Mouse (Mus musculus) embryonic facial prominence, embryonic 12.5 days (tissue): ENCODE measurements around the gene Tssk1. TPM values are rescaled to one million over a fixed set of nuclear protein-coding genes. Genes with fewer than 3 reads are reported as not detected.

Experiments used
- ATAC-seq: fragments of 200-750 bp; cut with Nextera tagmentation; 2 replicates; pipeline ENCODE4 v1.8.0; 2017; ENCODE audit not compliant: insufficient number of reproducible peaks, insufficient read depth, low FRiP score, low TSS enrichment
- H3K27ac ChIP-seq: fragments of 300-500 bp; sonication (generic); 2 replicates; pipeline ENCODE4 v1.5.1; 2016; ENCODE audit warnings: mild to moderate bottlenecking
- H3K27me3 ChIP-seq: fragments of 300-500 bp; sonication (generic); 2 replicates; pipeline ENCODE4 v1.6.1; 2016; ENCODE audit warnings: mild to moderate bottlenecking, moderate library complexity
- H3K36me3 ChIP-seq: fragments of 300-500 bp; sonication (generic); 2 replicates; pipeline ENCODE4 v1.6.1; 2016; ENCODE audit warnings: mild to moderate bottlenecking
- H3K4me1 ChIP-seq: fragments of 300-500 bp; sonication (generic); 2 replicates; pipeline ENCODE4 v1.6.1; 2016
- H3K4me2 ChIP-seq: fragments of 300-500 bp; sonication (generic); replicated peaks from 2 replicates; pipeline ENCODE4 v1.6.1; 2016; ENCODE audit warnings: mild to moderate bottlenecking, moderate library complexity
- H3K4me3 ChIP-seq: fragments of 300-500 bp; sonication (generic); 2 replicates; pipeline ENCODE4 v1.5.1; 2016; ENCODE audit warnings: mild to moderate bottlenecking
- H3K9ac ChIP-seq: fragments of 300-500 bp; sonication (generic); 2 replicates; pipeline ENCODE4 v1.6.1; 2016; ENCODE audit warnings: mild to moderate bottlenecking, moderate library complexity
- H3K9me3 ChIP-seq: fragments of 300-500 bp; sonication (generic); 2 replicates; pipeline ENCODE4 v1.6.1; 2016; ENCODE audit warnings: mild to moderate bottlenecking, moderate library complexity
- WGBS: fragments of 180-500 bp; shearing (Covaris S2); methylation state at CpG from one replicate; pipeline ENCODE4 v1.1.7; 2016; 5-methylcytosine and 5-hydroxymethylcytosine counted together
- polyA plus RNA-seq: library from polyadenylated mRNA; unstranded; fragments of >200 nt; fragmentation: Nextera tagmentation; extraction: Ambion mirVana; gene quantifications from 2 replicates; pipeline ENCODE4 v1.2.1, GENCODE M21; 2016

Gene Tssk1
- polyA plus RNA-seq, 1 experiment from 2014 or later = 0.06 TPM

DNA sequence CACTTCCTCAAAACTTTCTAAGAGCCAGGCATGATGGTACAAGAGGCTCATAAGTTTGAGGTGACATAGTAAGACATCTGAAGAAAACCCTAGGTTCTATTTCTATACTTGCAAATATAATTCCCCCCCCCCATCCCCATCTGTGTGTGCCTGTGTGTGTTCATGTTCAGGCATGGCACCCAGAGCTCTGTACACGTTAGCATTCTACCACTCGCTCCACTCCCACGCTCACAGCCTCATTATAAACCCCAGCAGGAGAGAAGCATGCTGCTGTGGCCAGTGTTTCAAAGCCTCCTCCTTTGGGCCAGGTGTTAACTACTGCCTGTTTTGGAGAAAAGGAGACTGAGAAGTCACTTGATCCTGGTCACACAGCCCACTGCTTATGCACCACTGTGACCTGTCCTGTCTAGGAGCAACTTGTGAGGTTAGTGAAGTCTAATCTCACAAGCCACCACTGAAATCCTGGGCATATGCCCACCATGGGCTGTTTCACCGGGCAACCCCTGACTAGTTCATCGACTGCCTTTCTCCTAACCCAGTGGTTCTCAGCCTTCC, 38.0 kb downstream of the Tssk1 start:
- Histone ChIP-seq H3K27me3 (peaks cover 7% of the 10 kb centered on the region), H3K4me3 (no peak overlapping the region), H3K9me3 (no peaks in the 10 kb centered on the region), H3K36me3 (no peaks in the 10 kb centered on the region), H3K4me1 (peaks cover 3% of the 10 kb centered on the region; the same call in 1 of the 2 replicates), H3K4me2 (no peak overlapping the region), H3K27ac (no peak overlapping the region), H3K9ac (no peak overlapping the region)
- 79% methylated on average over 5 of the region's 5 CpGs for WGBS
- no peak for ATAC-seq

- Histone ChIP-seq H3K4me3 (no peak overlapping the region), H3K27me3 (peaks cover 15% of the 10 kb centered on the region), H3K4me2 (no peak overlapping the region), H3K27ac (no peak overlapping the region), H3K36me3 (no peaks in the 10 kb centered on the region), H3K9me3 (no peaks in the 10 kb centered on the region), H3K4me1 (no peaks in the 10 kb centered on the region), H3K9ac (no peak overlapping the region)
- 67% methylated on average over 9 of the region's 9 CpGs for WGBS
- ATAC-seq = no peak
Observed at GRCm38 (mm10) chr16:17933594-17934444, 39.8 kb downstream of the Tssk1 start.

- no peaks in the 10 kb centered on the region for H3K36me3 ChIP-seq
- H3K4me2 ChIP-seq = no peak overlapping the region
- H3K9me3 ChIP-seq = no peaks in the 10 kb centered on the region
- WGBS = 67% methylated on average over 3 of the region's 3 CpGs
- no peak overlapping the region for H3K9ac ChIP-seq
- peaks cover 15% of the 10 kb centered on the region for H3K27me3 ChIP-seq
- H3K4me3 ChIP-seq = no peak overlapping the region
- H3K4me1 ChIP-seq = no peaks in the 10 kb centered on the region
- no peak for ATAC-seq
- no peak overlapping the region for H3K27ac ChIP-seq
Observed at GRCm38 (mm10) chr16:17934445-17934910, 40.5 kb downstream of the Tssk1 start.

- H3K27ac ChIP-seq = no peak overlapping the region
- no peaks in the 10 kb centered on the region for H3K9me3 ChIP-seq
- no peaks in the 10 kb centered on the region for H3K4me1 ChIP-seq
- no peak for ATAC-seq
- peaks cover 15% of the 10 kb centered on the region for H3K27me3 ChIP-seq
- H3K4me2 ChIP-seq = no peak overlapping the region
- 83% methylated on average over 10 of the region's 10 CpGs for WGBS
- H3K9ac ChIP-seq = no peak overlapping the region
- H3K4me3 ChIP-seq = no peak overlapping the region
- H3K36me3 ChIP-seq = no peaks in the 10 kb centered on the region
Observed at GRCm38 (mm10) chr16:17936776-17937175, 42.8 kb downstream of the Tssk1 start.

DNA sequence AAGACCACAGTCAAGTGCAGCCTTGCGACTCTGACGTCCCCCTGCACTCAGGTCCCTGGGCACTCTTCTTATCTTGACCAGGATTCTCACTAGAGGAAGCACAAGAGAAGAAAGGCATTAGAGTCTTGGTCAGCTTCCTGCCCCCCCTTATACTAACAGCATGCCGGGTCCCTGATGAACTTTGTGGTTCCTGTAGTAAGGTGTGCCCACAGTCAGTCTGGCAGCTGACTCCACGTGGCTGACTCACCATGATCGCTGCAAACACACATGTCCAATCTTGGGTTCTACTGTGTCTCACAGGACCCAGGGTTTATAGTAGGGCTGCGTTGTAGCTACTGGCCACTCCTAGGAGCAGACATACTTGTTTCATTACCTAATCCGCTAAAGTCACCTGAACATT, 44.2 kb downstream of the Tssk1 start:
- no peak overlapping the region for H3K4me3 ChIP-seq
- H3K4me1 ChIP-seq = no peaks in the 10 kb centered on the region
- no peak overlapping the region for H3K9ac ChIP-seq
- no peak overlapping the region for H3K4me2 ChIP-seq
- H3K27me3 ChIP-seq = peaks cover 15% of the 10 kb centered on the region
- 78% methylated on average over 7 of the region's 7 CpGs for WGBS
- H3K36me3 ChIP-seq = no peaks in the 10 kb centered on the region
- H3K9me3 ChIP-seq = no peaks in the 10 kb centered on the region
- no peak for ATAC-seq
- H3K27ac ChIP-seq = no peak overlapping the region

- no peak for ATAC-seq
- Histone ChIP-seq H3K9me3 (no peaks in the 10 kb centered on the region), H3K4me2 (no peak overlapping the region), H3K27me3 (peaks cover 14% of the 10 kb centered on the region), H3K36me3 (no peaks in the 10 kb centered on the region), H3K27ac (no peak overlapping the region), H3K4me3 (no peak overlapping the region), H3K4me1 (no peaks in the 10 kb centered on the region), H3K9ac (no peak overlapping the region)
- 11% methylated on average over 7 of the region's 7 CpGs for WGBS
Observed at GRCm38 (mm10) chr16:17938821-17939220, 44.8 kb downstream of the Tssk1 start.

DNA sequence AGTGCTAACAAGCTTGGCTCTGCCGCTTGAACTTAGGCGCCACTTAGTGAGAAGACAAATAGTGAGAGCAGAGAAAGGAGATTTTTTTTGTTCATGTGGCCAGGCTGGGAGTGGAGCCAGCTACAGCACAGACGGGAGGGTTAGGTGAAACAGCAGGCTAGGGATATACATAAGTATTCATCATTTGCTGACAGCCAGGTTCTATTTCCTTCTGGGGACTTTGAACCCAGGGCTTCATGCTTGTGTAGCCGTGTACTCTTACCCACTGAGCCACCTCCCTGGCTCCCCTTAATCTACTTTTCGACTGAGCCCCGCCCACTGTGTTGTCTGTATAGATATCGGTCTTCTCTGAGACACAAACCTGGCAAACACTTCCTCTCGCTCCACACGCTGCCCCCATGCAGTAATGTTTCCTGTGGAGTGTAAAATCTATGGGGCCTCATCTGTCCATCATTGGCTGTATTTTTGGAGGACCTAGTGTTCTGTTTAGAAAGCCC, 45.3 kb downstream of the Tssk1 start:
- H3K4me3 ChIP-seq = no peak overlapping the region
- 59% methylated on average over 9 of the region's 9 CpGs for WGBS
- no peaks in the 10 kb centered on the region for H3K36me3 ChIP-seq
- H3K4me2 ChIP-seq = no peak overlapping the region
- no peaks in the 10 kb centered on the region for H3K4me1 ChIP-seq
- H3K9ac ChIP-seq = no peak overlapping the region
- H3K27me3 ChIP-seq = peaks cover 10% of the 10 kb centered on the region
- H3K9me3 ChIP-seq = no peaks in the 10 kb centered on the region
- H3K27ac ChIP-seq = no peak overlapping the region
- ATAC-seq = no peak

DNA sequence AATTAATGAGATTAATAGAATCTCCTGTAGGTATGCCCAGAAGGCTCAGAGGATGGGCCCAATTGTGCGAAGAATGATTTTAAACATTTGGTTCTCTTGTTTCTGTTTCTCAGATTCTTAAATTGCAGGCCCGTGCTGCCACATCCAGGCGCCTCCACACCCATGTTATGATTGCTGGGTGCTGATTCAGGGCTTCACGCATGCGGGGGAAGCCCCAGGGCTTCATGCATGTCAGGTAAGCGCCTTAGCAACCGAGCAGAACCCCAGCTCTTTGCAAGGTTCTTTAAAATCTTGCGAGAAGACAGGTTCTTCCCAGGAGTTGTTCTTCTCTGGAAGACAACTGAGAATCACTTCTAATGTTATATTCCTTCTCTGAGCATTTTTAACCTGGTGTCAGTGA, 49.4 kb downstream of the Tssk1 start:
- Histone ChIP-seq H3K27me3 (no peaks in the 10 kb centered on the region; the same call in 1 of the 2 replicates), H3K4me3 (no peak overlapping the region), H3K9ac (no peak overlapping the region), H3K4me1 (no peaks in the 10 kb centered on the region), H3K27ac (no peak overlapping the region), H3K9me3 (no peaks in the 10 kb centered on the region), H3K36me3 (no peaks in the 10 kb centered on the region), H3K4me2 (no peak overlapping the region)
- ATAC-seq = no peak
- 60% methylated on average over 8 of the region's 8 CpGs for WGBS

- Histone ChIP-seq H3K36me3 (no peaks in the 10 kb centered on the region), H3K4me3 (no peak overlapping the region), H3K27me3 (no peaks in the 10 kb centered on the region), H3K4me1 (no peaks in the 10 kb centered on the region), H3K4me2 (no peak overlapping the region), H3K9me3 (no peaks in the 10 kb centered on the region), H3K9ac (no peak overlapping the region), H3K27ac (no peak overlapping the region)
- ATAC-seq = no peak
- WGBS = 69% methylated on average over 7 of the region's 7 CpGs
Observed at GRCm38 (mm10) chr16:17945081-17945831, 51.2 kb downstream of the Tssk1 start.
